Mouse (Mus musculus) layer of hippocampus, adult 9-10 months (tissue): Measurements from ENCODE around the gene Wdr19.
"Not testable (repeated sequence)": the region's sequence is repeated elsewhere in the genome, so short reads cannot be mapped to it uniquely, and the experiment has no call there.

Source experiments
- DNase-seq: peaks from one replicate; pipeline ENCODE4 v3.0.0; 2022; ENCODE audit warnings: low spot score

Gene Wdr19

DNA sequence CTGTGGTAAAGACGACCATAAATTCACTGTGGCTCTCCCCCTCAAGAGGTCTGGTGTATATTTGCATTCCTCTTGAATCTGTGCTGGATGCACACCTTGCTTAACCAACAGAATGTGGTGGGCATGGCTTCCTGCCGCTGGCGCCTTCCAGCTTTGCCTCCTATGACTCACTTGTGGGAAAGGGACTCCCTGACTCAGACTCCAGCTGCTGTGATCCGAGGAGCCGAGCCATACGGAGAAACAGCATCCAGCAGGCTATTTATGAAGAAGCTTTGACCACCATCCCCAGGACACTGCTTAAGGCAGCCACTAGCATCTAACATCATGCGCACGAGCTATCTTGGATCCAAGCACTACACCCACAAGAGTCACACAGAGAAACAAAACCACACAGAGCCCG lies 5.1 kb upstream of the Wdr19 start:
- no peak for DNase-seq

DNA sequence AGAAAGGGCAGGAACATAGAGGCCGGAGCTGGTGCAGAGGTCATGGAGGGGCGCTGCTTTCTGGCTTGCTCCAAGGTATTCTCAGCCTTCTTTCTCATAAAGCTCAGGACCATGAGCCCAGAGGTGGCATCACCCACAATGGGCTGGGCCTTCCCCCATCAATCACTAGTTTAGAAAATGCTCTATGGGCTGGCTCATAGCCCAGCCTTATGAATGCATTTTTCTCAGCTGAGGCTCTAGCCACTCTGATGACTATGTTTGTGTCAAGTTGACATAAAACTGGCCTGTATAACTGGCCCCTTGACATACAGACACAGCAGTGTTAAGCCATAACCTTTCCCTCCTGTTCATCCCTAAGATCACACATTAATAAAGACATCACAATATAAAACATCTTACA lies 5.2 kb downstream of the Wdr19 start:
- no peak for DNase-seq

DNA sequence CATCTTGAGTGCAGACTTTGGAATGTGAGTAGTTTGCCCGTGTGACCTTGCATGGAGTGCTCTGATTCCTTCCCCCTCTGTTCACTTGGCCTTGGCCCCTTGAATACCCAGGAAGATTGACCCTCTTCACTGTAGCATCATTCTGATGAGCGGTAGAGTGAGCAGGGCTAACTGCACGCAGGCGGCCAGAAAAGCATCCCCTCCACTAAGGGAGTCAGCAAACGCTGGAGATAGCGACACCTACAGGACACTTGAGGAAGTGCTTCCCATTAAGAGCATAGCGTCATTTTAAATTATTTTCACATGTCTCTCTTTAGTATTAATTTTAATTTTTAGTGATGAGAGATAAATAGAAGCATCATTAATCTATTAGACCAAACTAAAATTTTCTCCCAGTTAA lies 13.8 kb downstream of the Wdr19 start:
- no peak for DNase-seq

DNA sequence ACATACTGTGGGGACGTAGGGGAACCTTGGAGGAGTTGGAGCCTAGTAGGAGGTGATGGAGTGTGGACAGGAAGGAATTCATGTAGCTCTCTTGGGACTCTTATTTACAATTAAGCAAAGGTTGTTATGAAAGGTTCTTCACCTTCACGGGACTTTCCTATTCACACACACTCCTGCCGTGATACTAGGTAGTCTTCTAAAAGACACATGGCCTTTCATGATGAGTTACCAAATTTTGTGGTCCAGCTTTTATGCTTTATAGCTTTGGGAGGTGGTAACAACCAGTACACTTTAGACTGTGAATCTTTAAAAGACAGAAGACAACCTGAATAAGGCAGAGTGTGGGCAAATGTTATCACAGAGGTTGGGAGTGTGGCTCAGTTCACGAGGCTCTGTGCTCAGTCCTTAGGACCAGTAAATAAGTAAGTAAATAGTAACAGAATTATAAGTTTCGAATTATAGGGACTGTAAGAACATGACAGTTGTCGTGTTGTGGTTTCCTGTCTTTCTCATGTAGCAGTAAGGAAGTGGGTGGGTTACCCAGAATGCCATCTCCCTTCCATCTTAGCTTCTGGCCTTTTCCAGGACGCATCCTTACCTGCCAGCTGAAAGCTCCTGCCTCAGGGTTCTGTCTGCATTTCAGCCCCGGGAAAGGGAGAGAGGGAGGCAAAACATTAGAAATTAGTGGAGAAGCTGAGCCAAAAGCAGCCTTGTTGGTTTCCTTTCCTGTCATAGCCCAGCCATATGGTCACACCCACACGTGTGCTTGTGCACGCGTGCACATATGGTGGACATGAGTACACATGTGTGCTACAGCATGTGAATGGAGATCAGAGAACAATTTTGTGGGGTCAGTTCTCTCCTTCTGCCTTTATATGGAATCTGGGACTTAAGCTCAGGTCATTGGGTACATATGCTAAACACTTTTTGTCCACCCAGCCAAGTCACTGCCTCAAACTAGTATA lies 18.1 kb downstream of the Wdr19 start:
- no peak for DNase-seq

DNA sequence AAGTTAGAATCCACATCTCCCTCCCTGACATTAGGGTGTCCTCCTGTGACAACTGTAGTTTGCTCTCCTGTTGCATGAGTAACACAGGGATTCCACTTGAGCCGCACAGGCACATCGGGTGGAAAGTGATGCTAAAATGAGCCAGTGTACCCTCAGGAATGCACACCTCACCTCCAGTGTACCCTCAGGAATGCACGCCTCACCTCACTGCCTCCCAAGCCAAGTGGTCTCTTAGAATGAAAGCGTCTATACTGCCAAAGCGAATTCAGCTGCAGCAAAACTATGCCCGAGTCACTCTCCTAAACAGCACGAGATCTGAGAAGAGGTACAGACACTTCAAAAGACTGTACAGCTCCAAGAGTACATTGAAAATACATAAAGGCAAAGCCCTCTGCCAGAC lies 21.5 kb downstream of the Wdr19 start:
- no peak for DNase-seq

DNA sequence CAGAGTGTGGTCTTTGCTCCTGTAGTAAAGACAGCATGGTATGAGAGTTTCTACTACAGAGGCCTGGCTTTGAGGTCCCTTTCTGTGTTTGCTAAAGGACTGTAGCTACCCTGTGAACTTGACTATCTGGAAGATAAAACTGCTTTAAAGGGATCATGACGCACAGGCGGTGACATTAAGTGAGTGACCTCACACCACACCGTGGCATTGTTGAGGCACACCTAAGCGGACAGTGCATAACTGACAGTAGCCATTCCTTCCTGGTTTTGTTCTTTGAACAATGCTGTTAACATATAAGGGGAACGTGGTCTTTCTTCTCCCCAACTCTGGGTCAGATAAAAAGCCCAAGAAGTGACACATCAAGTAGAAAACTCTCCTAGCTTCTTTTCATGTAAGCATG lies 24.6 kb downstream of the Wdr19 start:
- DNase-seq, result no peak

DNA sequence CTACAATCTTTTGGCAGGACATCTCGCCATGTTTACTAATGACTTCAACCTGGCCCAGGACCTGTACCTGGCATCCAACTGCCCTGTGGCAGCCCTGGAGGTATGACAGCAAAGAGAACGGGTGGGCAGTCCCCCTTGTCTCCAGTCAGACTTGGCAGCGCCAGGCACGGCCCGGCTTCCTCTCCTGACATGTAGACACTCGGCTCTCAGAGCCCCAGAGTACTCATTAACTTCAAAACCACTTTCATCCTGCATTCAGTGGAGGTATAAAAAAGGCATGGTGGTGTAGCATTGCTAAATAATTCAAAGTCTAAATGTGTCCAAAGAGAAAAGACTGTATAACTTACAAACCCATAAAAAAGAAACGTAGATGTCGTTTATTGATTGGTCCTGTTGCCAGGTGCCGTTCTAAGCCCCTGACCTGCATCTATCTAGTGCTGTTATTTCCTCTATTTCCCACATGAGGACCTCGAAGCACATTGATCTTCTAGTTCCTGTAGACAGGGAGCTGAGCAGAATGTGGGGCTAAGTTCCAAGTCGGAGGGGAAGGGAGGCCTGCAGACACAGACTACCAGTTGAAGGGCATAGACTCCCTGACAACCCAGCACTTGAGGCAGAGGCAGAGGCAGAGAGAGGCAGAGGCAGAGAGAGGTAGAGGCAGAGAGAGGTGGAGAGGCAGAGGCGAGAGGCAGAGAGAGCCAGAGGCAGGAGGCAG lies 31.9 kb downstream of the Wdr19 start:
- no peak for DNase-seq

DNA sequence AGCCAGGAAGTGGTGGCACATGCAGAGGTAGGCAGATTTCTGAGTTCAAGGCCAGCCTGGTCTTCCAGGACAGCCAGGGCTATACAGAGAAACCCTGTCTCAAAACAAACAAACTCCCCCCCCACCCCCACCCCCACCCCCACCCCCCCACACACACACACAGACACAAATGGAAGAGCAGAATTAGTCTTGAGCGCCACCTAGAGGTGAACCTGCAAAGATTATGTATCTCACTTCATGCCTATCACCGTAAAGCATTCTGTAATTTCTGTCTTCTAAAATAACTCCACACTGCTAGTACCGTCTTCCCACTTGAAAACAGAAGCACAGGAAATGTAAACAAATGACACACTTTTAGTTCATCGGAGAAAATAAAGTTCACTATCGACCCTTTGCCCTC lies 43.2 kb downstream of the Wdr19 start:
- DNase-seq, result no peak

DNA sequence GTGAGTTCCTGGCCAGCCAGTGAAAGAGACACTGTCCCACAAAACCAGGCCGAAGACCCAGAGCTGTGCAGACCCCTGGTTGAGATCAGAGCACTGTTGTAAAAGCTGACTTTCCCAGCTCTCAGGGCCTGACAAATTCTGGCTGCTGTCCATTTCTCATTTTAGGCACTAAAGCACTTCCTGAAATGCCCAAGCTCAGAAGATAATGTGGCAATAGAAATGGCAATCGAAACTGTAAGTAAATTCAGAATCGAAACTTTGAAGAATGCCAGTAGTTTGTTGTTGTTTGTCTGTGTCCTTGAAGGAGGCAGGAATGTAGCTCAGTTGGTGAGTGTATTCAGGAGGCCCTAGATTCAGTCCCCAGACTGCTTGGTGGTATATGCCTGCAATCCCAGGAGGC lies 47.8 kb downstream of the Wdr19 start:
- no peak for DNase-seq

DNA sequence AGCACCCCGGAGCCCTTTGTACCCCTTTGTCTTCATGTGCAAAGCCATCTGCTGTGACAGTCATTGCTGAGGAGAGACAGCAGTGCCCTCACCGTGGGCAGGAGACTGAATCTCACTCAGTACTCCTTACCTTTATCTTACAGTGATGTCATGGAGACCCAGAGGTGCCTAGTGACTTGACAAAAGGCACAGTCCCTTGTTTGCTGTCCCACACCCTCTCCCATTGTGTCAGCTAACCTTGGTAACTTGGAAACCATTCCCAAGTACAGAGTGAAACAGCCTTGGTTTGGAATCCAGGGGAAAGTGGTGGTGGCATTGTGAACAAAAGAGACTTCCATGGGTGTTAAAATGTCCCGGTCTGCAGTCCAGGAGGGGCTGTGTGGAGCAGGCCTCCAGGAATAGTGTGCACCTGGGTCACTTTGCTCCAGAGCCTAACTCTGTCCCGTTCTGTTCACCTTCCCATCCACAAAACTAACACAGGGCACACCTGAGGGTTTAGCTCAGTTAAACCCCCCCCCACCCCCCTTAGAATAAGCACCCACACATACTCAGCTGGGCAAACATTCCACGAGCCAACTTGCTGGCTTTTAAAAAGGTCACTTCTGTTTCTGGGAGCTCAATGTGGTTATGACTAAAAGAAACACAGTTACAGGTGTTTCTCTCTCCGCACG lies 50.8 kb downstream of the Wdr19 start:
- no peak for DNase-seq

DNA sequence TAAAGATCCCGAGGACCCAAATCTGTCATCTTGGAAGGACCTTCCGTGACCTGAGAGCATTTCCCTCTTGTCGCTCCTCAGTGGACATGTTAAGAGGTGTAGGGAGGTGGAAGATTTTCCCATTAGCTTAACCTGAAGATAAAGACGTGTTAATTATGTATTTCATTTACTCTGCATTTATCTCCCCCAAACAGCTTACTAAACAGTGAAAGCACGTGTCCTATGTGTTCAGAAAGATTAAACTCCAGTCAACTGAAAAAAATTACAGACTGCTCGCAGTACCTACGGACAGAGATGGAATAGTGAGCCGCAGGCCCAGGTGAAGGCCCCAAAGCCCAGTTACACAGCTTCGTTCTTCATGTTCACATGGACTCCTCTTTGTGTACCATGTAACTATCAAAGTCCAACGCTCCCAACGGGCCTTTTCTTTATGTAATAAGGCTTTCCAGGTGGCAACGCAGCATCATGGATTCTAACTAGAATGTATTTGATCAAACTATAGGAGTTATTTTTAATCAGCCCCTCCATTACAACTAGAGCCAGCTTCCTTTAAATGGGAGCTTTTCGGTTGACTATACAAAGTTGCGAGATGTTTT lies 58.5 kb downstream of the Wdr19 start:
- DNase-seq, result no peak

DNA sequence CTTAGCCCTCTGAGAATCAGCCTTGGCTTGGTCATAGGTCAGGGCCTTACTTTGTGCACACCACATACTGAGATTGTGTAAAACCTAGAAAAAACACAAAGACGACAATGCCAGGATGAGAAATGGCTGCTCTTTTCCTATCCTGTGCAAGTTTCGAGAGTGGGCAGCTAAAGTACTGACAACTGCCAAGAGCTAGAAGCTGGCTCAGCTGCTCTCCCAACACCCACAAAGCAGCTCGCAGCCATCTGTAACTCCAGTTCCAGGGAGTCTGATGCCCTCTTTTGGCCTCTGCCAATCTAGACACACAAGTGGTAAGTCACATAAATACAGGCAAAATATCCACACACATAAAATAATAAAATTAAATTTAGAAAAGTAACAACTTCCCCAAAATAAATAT lies 74.5 kb downstream of the Wdr19 start:
- peak; percentile 20 for DNase-seq

DNA sequence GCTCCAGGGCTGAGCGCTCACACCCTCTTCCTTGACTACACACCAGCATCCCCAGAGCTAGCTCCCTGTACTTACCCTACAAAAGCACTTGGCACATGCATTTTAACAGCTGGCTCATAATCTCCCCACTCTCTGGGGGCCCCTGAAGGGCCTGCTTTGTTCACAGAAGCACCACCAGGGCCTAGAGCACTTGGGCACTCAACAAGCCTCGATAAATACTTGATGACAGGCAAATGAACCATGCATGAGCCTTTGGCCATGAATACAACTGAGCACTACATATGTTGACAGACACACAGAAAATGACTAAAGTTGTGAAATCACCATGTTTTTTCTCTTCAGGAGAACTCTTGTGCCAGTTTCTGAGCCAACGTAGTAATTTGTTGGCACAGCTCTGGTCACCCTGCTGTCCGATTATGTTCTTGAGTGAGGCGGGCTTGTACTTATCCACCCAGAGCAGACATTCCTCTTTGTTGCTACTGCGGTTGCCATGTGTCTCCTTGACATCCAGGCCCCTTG lies 79.7 kb downstream of the Wdr19 start:
- DNase-seq, result no peak

DNA sequence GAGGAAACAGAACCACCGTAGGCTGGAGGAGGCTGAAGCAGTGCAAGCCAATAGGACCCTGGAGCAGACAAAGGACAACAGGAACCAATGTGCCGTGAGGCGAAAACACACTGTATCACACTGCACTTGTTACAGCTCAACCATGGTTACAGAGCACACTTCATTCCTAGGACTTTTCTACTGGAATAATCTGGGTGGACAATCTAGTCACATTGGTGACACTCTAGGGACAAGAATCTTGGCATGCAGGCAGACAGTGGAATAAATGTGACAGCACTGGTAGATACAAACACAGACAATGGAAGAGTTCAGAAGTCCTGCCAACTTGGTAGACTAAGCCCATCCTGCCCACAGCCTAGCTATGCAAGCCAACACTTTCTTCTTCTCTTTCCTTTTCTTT lies 81.7 kb downstream of the Wdr19 start:
- DNase-seq, result no peak

DNA sequence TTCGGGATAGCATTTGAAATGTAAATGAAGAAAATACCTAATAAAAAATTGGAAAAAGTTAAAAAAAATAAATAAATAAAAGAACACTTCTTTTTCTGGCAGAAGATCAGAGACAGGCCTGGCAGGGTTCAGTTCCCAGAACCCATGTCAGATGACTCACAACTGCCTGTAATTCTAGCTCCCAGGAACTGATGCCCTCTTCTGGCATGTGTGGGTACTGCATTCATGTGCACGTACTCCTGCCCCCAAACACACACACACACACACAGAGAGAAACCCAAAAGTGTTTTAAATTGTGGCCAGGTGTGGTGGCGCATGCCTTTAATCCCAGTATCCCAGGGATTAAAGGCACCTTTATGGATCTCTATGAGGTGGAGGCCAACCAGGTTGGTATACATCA lies 84.7 kb downstream of the Wdr19 start:
- DNase-seq, result no peak

DNA sequence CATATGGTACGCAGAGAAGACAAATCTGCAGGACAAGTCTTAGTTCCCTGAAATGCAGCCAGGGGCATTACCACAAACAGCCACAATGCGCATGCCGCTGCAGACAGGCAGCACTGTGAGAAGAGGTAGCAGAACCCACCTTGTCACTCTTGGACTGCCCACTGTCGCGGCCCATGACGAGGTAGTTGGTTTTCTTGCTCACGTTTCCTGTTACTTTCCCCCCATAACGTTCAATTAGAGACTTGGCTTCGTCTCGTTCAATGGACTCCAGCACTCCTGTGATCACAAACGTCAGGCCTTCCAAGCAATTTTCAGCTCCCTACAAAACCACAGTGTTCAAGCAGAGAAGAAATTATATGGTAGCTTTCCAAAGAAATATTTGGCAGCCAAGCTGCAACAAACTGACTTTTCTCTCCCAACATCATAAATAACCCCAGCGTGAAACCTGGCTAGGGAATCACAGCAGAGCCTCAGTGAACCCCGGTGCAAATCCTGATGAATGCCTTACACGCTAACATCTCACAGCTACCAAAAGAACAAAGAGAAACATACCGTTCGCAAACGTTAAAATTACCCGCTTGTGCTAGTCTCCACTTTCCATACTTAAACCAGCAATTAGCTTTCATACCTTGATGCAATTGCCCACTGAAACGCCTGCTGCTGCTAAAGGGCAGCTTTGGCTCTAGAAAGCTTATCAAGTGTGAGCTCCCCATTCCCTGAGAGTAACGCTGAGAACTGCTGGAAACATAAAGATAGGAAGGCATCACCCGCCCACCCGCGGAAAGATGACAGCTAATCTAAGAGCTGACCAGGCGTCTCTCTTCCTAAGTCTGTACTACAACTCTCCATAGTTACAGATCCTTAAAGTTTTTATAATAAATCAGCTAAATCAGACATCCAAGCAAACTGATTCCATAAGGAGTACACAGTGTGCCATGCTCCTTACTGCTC lies 88.5 kb downstream of the Wdr19 start:
- DNase-seq, result no peak

DNA sequence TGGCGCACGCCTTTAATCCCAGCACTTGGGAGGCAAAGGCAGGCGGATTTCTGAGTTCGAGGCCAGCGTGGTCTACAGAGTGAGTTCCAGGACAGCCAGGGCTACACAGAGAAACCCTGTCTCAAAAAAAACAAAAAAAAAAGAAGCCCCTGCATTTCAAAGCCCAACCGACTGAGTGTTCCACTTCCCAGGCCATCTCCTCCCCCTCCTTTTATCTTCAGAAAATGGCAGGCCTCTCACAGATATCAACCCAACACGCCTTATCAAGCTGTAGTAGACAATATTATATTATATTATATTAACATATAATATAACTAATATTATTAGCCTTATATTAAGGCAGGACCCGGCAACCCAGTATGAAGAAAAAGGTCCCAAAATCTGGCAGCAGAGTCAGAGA lies 89.5 kb downstream of the Wdr19 start:
- not testable (repeated sequence) for DNase-seq

DNA sequence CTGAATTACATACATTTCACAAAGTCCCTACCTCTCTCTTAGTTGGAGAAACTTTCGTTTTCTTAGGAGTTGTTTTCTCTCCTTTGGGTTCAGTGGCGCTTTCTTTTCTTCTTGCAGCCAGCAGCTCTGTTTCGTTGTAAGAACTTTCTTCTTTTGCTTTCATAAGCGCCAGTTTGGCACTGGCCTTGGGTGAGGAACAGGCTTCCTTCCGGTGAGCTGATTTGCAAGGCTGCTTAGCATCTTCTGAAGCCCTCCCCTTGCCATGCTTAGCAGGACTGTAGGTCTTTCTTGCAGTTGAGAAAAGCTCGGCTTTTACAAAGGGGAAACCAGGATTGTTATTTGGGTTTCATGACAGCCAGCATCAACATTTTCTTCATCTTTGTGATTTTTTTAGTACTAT lies 94.1 kb downstream of the Wdr19 start:
- no peak for DNase-seq

DNA sequence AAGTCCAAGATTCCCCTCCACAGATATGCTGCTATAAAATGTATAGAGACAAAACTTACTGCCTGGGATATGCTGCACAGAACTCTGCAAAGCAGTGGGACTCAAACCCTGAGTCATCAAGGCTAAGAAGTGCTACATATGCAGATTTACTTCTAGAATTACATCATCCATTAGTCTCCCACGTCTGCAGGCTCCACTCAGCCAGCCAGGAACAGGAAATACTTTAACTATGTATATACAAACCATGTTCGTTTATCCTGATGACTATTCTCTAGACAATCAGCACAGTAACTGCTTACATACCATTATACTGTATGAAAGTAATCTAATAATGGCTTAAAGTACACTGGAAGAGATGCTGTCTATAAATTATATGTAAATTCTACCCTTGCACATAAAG lies 94.8 kb downstream of the Wdr19 start:
- no peak for DNase-seq

DNA sequence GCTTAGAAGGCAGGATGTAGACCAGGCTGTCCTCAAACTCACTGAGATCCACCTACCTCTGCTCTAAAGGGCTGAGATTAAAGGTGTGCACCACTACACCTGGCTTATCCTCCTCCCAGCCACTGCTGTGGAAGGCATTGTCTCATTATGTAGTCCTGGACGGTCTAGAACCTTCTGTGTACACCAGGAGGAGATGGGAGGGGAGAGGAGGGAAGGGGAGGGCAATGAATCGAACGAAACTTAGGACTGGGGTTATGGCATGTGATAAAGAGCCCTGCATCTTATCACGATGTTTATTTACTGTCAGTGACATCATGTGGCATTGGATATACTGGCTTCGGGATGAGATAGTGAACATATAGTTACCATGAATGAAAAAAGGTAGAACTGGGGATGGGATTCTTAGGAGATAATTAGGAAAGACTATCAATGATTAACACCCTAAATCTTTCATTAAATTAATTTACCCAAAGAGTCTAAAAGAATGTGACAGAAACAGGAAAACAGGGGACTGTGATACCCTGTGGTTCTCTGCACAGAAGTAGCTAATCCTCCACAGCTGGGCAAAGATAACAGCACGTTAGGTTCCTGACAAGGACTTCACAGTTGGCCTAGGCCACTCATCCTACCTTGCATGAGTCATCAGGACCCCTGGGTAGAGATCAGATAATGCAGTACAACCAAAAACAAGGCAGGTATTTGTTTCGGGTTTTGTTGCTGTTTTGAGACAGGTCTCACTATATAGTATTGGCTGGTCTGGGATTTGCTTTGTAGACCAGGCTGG lies 98.9 kb downstream of the Wdr19 start:
- DNase-seq, result no peak
